Mouse (Mus musculus): Measurements from ENCODE around the gene Liph. TPM values are rescaled to one million over a fixed set of nuclear protein-coding genes. Genes with fewer than 3 reads are reported as not detected.
A peak's percentile ranks its signal among the peaks of the same experiment; 100 is the strongest.

Gene Liph
- polyA plus RNA-seq, 1 experiment from 2014 or later, result 0.48 TPM

DNA sequence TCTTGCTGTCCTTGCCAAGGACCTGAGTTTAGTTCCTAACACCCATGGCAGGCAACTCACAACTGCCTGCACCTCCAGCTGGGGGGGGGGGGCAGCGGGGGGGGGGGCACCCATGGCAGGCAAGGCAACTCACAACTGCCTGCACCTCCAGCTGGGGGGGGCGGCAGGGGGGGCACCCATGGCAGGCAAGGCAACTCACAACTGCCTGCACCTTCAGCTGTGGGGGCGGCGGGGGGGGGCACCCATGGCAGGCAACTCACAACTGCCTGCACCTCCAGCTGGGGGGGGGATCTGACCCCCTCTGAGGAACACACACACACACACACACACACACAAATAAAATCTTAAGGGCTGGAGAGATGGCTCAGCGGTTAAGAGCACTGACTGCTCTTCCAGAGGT, 25.6 kb downstream of the Liph start:
- Histone ChIP-seq H3K9me3 (ENCODE audit: low read length) (no peaks in the 10 kb centered on the region), H3K9ac (replicated peaks) (no peak overlapping the region), H3K27me3 (ENCODE audit: insufficient read depth, low read length) (no peaks in the 10 kb centered on the region), H3K27ac (ENCODE audit: low read depth) (no peak overlapping the region), H3K4me2 (ENCODE audit: low read depth, low read length) (no peak overlapping the region), H3K4me3 (ENCODE audit: low read depth, low read length) (no peak overlapping the region), H3K36me3 (replicated peaks; ENCODE audit: insufficient read depth, low read length) (no peaks in the 10 kb centered on the region), H3K4me1 (ENCODE audit: insufficient read depth) (no peaks in the 10 kb centered on the region)
- WGBS (ENCODE audit: insufficient replicate concordance), result 64% methylated on average over 4 of the region's 5 CpGs
- no peak for TF ChIP-seq CTCF (IDR thresholded peaks at IDR 0.05; ENCODE audit: low read depth)
- no peak for TF ChIP-seq EP300 (IDR thresholded peaks at IDR 0.05; ENCODE audit: low read depth)
- ATAC-seq, result no peak
- DNase-seq, result no peak

- TF ChIP-seq EP300 (IDR thresholded peaks at IDR 0.05; ENCODE audit: low read depth), result no peak
- no peak for TF ChIP-seq CTCF (IDR thresholded peaks at IDR 0.05; ENCODE audit: low read depth)
Measured at GRCm38 (mm10) chr16:21965576-21965975, 29.9 kb downstream of the Liph start.

DNA sequence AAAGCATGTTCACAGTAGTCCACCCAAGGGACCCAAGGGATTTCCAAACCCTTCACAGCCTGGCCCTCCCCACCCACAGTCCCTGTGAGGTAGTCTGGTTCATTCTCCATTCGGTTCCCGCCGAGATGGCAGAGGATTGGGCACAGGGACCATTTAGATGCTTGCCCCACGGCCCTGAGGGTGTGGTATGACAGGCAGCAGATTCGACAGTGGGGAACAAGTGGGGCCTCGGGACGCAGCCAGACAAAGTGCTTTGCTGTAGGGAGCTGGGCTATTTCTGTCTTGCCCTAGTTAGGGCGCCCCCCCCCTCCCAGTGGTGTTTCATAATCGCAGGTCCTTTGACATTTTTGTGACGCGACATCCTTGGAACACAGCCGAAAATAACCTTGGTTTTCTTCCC, 39.9 kb downstream of the Liph start:
- H3K4me3 ChIP-seq (ENCODE audit: low read depth, low read length), result no peak overlapping the region
- DNase-seq (no peak), ATAC-seq (no peak)
- no peaks in the 10 kb centered on the region for H3K27me3 ChIP-seq (ENCODE audit: insufficient read depth, low read length)
- no peak overlapping the region for H3K27ac ChIP-seq (ENCODE audit: low read depth)
- no peak overlapping the region for H3K9ac ChIP-seq (replicated peaks)
- H3K9me3 ChIP-seq (ENCODE audit: low read length), result no peaks in the 10 kb centered on the region
- WGBS (ENCODE audit: insufficient replicate concordance), result 60% methylated on average over 12 of the region's 12 CpGs
- no peak overlapping the region for H3K4me2 ChIP-seq (ENCODE audit: low read depth, low read length)
- TF ChIP-seq CTCF (IDR thresholded peaks at IDR 0.05; ENCODE audit: low read depth), result no peak
- no peak for TF ChIP-seq EP300 (IDR thresholded peaks at IDR 0.05; ENCODE audit: low read depth)
- H3K36me3 ChIP-seq (replicated peaks; ENCODE audit: insufficient read depth, low read length), result no peaks in the 10 kb centered on the region
- H3K4me1 ChIP-seq (ENCODE audit: insufficient read depth), result no peaks in the 10 kb centered on the region

More at GRCm38 (mm10) chr16:21965576-21965975, 29.9 kb downstream of the Liph start:
- H3K9ac ChIP-seq (replicated peaks), result no peak overlapping the region
- no peaks in the 10 kb centered on the region for H3K36me3 ChIP-seq (replicated peaks; ENCODE audit: insufficient read depth, low read length)
- H3K27ac ChIP-seq (ENCODE audit: low read depth), result no peak overlapping the region
- ATAC-seq, result no peak
- no peak overlapping the region for H3K4me2 ChIP-seq (ENCODE audit: low read depth, low read length)
- WGBS (ENCODE audit: insufficient replicate concordance), result 66% methylated on average over 3 of the region's 3 CpGs
- DNase-seq, result no peak
- H3K9me3 ChIP-seq (ENCODE audit: low read length), result no peaks in the 10 kb centered on the region
- no peaks in the 10 kb centered on the region for H3K27me3 ChIP-seq (ENCODE audit: insufficient read depth, low read length)
- no peak overlapping the region for H3K4me3 ChIP-seq (ENCODE audit: low read depth, low read length)
- no peaks in the 10 kb centered on the region for H3K4me1 ChIP-seq (ENCODE audit: insufficient read depth)

GRCm38 (mm10) chr16:21946761-21947715, 48.4 kb downstream of the Liph start, which contains the start of gene Tmem41a:
Gene Tmem41a (minus strand): TSS chr16:21947552.
- 1% methylated on average over 62 of the region's 63 CpGs for WGBS (ENCODE audit: insufficient replicate concordance)
- peak within 1 kb of the TSS; percentile 81 for H3K9ac ChIP-seq (replicated peaks)
- H3K4me1 ChIP-seq (ENCODE audit: insufficient read depth), result peaks cover 16% of the 10 kb centered on the region
- H3K27ac ChIP-seq (ENCODE audit: low read depth), result peak within 1 kb of the TSS; percentile 71
- no peaks in the 10 kb centered on the region for H3K27me3 ChIP-seq (ENCODE audit: insufficient read depth, low read length)
- TF ChIP-seq EP300 (IDR thresholded peaks at IDR 0.05; ENCODE audit: low read depth) (no peak), CTCF (IDR thresholded peaks at IDR 0.05; ENCODE audit: low read depth) (no peak)
- H3K4me3 ChIP-seq (ENCODE audit: low read depth, low read length), result peak within 1 kb of the TSS; percentile 77
- DNase-seq, result peak; percentile 91
- peak; percentile 96 for ATAC-seq
- H3K9me3 ChIP-seq (ENCODE audit: low read length), result no peaks in the 10 kb centered on the region
- H3K4me2 ChIP-seq (ENCODE audit: low read depth, low read length), result peak within 1 kb of the TSS; percentile 99
- no peaks in the 10 kb centered on the region for H3K36me3 ChIP-seq (replicated peaks; ENCODE audit: insufficient read depth, low read length)

DNA sequence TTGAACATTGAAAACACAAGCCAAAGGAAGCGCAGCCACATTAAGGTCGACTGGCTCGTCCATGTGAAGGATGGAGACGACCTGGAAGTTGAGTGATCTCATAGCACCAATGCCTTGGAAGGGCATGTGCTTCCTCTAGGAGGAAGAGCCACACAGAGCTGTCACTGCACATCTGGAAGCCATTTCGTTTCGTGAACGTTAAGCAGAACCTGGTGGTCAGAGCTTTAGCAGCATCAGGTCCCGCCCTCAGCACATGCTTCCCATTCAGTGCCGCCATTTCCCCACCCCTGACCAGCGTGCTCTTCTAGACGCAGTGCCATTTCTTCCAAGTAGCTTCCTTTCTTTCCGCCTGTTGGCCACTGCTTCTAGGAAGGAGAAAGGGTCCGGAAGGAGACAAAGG, 67.0 kb downstream of the Liph start:
- H3K9me3 ChIP-seq (ENCODE audit: low read length), result no peaks in the 10 kb centered on the region
- H3K36me3 ChIP-seq (replicated peaks; ENCODE audit: insufficient read depth, low read length), result 0 out of 2 replicates have a peak, but pooled peaks cover 2% of the 10 kb centered on the region
- ATAC-seq (no peak), DNase-seq (no peak)
- H3K9ac ChIP-seq (replicated peaks), result no peak overlapping the region
- TF ChIP-seq CTCF (IDR thresholded peaks at IDR 0.05; ENCODE audit: low read depth) (no peak), EP300 (IDR thresholded peaks at IDR 0.05; ENCODE audit: low read depth) (no peak)
- H3K4me2 ChIP-seq (ENCODE audit: low read depth, low read length), result no peak overlapping the region
- no peaks in the 10 kb centered on the region for H3K27me3 ChIP-seq (ENCODE audit: insufficient read depth, low read length)
- H3K27ac ChIP-seq (ENCODE audit: low read depth), result no peak overlapping the region
- H3K4me3 ChIP-seq (ENCODE audit: low read depth, low read length), result no peak overlapping the region
- no peaks in the 10 kb centered on the region for H3K4me1 ChIP-seq (ENCODE audit: insufficient read depth)
- WGBS (ENCODE audit: insufficient replicate concordance), result 66% methylated on average over 13 of the region's 13 CpGs

DNA sequence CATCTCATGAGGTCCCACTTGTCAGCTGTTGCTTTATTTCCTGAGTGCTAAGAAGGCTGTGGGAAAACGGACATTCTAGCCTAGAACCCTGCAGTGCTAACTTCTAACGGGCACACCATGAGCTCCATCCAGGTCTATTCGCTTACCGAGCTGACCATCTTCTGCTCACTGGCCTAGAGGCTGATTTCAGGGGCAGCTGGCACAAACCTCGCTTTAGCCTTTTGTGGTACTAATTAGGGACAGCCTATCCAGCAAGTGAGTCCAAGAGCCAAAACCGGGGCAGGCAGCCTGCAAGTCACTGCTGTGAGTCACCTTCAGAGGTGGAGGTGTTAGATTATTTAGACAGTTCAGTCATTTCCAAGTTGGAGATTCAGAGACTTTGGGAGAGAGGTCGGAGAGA, 78.8 kb downstream of the Liph start:
- TF ChIP-seq CTCF (IDR thresholded peaks at IDR 0.05; ENCODE audit: low read depth) (no peak), EP300 (IDR thresholded peaks at IDR 0.05; ENCODE audit: low read depth) (no peak)
- Histone ChIP-seq H3K27me3 (ENCODE audit: insufficient read depth, low read length) (no peaks in the 10 kb centered on the region), H3K9ac (replicated peaks) (no peak overlapping the region), H3K4me1 (ENCODE audit: insufficient read depth) (no peaks in the 10 kb centered on the region), H3K4me2 (ENCODE audit: low read depth, low read length) (no peak overlapping the region), H3K36me3 (replicated peaks; ENCODE audit: insufficient read depth, low read length) (peaks cover 8% of the 10 kb centered on the region), H3K27ac (ENCODE audit: low read depth) (no peak overlapping the region), H3K9me3 (ENCODE audit: low read length) (no peaks in the 10 kb centered on the region), H3K4me3 (ENCODE audit: low read depth, low read length) (no peak overlapping the region)
- DNase-seq, result no peak
- ATAC-seq, result no peak
- 75% methylated on average over 7 of the region's 7 CpGs for WGBS (ENCODE audit: insufficient replicate concordance)

Measured in liver, postnatal 0 days (tissue).